Mouse (Mus musculus): ENCODE data around the gene Ubr4. TPM values are rescaled to one million over a fixed set of nuclear protein-coding genes. Genes with fewer than 3 reads are reported as not detected.

Gene Ubr4
- total RNA-seq, 2 experiments from 2014 or later: 94.7 to 125 TPM

DNA sequence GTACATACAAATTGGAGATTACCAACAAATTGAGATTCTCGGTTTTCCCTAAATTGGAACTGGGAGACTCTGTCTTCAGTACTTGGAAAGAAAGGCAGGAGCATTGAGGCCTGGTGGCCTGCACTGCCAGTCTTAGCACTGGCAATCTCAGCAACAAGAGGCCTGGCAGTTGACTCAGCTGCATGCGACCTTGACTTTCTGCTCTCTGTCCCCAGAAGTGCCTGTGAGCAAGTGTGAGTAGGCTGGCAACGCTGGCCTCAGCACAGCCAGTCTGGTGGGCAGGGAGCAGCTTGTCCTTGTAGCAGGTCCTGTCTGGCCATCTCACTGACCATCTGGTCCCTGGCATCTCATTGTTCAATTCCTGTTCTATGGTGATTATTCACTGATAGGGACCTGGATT lies 58.9 kb downstream of the Ubr4 start:
- H3K27ac ChIP-seq: no peak overlapping the region
- intact Hi-C loops (cut with DNase I): no loop called here
- no peak for TF ChIP-seq CTCF (IDR thresholded peaks at IDR 0.05)
- H3K4me3 ChIP-seq: no peak overlapping the region
- no peak for DNase-seq

DNA sequence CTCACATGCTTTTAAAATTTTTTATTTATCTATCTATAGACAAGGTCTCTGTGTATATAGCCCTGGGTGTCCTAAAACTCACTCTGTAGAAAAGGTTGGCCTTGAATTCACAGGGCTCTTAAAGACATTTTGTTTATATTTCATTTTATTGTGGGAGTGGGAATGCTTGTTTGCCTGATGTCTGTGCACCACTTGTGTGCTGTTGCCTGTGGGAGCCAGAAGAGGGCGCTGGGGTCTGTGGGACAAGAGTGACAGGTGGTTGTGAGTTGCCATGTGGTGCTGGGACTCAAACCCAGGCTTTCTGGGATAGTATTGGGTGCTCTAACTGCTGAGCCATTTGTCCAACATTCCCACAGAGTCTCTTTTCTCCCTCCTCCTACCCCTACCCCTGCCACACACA lies 65.5 kb downstream of the Ubr4 start:
- Histone ChIP-seq H3K4me3 (no peak overlapping the region), H3K27ac (no peak overlapping the region)
- no peak for TF ChIP-seq CTCF (IDR thresholded peaks at IDR 0.05)
- intact Hi-C loops (cut with DNase I): no loop called here
- DNase-seq: no peak

DNA sequence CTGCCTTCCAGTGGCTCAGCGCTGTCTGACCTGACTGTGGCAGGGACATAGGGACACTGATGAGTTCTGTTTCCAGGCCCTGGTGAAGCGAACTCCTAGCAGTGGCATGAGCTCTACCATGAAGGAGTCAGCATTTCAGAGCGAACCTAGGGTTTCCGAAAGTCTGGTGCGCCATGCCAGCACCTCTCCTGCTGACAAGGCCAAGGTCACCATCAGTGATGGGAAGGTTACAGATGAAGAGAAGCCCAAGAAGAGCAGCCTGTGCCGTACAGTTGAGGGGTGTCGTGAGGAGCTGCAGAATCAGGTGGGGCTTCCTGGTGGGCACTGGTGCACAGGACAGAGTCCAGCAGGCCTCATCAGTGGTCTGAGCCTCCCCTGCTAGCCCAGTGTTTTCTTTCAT lies 69.2 kb downstream of the Ubr4 start:
- Histone ChIP-seq H3K27ac (no peak overlapping the region), H3K4me3 (no peak overlapping the region)
- no peak for DNase-seq
- TF ChIP-seq CTCF (IDR thresholded peaks at IDR 0.05): no peak
- intact Hi-C loops (cut with DNase I): no loop called here

DNA sequence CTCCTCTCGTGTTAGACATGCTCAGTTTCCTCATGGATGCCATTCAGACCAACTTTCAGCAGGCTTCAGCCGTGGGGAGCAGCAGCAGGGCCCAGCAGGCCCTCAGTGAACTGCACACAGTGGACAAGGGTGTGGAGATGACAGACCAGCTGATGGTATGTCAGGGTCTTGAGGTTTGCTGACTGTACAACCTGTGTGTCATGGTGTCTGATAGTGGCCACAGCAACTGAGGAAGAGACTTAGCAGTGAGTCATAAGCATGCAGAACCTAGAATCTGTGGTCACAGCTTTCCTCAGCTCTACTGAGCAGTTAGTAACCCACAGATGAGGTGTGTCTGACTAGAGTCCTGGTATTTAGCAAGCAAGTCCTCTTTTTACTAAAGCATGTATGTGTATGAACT lies 70.0 kb downstream of the Ubr4 start:
- Histone ChIP-seq H3K4me3 (no peak overlapping the region), H3K27ac (no peak overlapping the region)
- no peak for TF ChIP-seq CTCF (IDR thresholded peaks at IDR 0.05)
- DNase-seq: no peak
- intact Hi-C loops (cut with DNase I): no loop called here

DNA sequence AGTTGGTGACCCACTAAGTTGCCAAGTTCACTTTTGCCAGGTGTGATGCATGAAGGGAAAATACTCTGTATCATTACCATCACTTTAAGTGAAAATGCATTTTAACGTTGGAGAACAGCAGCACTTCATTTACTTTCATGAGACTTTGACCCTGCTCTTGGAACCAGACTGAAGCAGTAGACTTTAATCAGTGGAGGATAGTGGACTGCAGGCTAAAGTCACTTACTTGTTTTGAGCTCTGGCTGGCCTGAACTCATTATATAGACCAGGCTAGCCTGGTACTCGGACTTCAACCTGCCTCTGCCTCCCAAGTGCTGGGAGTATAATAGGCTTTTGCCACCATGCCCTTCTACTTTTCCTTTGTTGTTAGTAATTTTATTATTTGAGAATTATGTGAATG lies 70.9 kb downstream of the Ubr4 start:
- Histone ChIP-seq H3K27ac (no peak overlapping the region), H3K4me3 (no peak overlapping the region)
- no peak for DNase-seq
- intact Hi-C loops (cut with DNase I): no loop called here
- TF ChIP-seq CTCF (IDR thresholded peaks at IDR 0.05): no peak

DNA sequence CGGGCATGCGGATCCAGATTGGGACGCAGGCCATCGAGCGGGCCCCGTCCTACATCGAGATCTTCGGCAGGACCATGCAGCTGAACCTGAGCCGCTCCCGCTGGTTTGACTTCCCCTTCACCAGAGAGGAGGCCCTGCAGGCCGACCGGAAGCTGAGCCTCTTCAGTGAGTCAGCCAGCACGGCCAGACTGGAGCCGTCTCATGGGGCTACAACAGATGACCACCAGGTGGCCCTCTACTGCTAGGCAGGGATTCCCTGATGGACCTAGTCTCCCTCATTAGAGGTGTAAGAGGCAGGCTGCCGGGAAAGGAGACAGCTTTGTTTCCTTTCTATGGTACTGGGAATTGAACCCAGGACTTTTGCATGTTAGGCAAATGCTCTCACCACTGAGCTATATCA lies 77.8 kb downstream of the Ubr4 start:
- peak; percentile 83 for TF ChIP-seq CTCF (IDR thresholded peaks at IDR 0.05)
- DNase-seq: peak; percentile 79
- H3K27ac ChIP-seq: no peak overlapping the region
- no peak overlapping the region for H3K4me3 ChIP-seq
- intact Hi-C loops (cut with DNase I): loop anchor here (5.0 kb wide), 1 partner anchor 33 kb away; no protein-coding TSS in a partner anchor

DNA sequence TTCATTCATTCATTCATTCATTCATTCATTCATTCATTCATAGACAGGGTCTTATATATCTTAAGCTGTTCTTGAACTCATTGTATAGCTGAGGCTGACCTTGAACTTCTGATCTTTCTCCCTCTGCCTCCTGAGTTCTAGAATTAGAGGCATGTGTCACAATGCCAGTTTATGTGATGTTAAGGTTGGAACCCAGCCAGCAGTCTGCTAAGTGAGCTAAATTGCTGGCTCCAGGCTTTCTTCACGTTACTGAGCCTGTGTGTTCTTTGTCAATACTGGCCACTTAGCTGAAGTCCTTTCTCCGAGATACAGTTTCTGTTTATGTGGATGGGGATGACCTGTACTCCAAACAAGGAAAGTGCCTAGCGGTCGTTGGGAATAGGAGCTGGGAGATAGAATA lies 78.5 kb downstream of the Ubr4 start:
- no peak overlapping the region for H3K27ac ChIP-seq

DNA sequence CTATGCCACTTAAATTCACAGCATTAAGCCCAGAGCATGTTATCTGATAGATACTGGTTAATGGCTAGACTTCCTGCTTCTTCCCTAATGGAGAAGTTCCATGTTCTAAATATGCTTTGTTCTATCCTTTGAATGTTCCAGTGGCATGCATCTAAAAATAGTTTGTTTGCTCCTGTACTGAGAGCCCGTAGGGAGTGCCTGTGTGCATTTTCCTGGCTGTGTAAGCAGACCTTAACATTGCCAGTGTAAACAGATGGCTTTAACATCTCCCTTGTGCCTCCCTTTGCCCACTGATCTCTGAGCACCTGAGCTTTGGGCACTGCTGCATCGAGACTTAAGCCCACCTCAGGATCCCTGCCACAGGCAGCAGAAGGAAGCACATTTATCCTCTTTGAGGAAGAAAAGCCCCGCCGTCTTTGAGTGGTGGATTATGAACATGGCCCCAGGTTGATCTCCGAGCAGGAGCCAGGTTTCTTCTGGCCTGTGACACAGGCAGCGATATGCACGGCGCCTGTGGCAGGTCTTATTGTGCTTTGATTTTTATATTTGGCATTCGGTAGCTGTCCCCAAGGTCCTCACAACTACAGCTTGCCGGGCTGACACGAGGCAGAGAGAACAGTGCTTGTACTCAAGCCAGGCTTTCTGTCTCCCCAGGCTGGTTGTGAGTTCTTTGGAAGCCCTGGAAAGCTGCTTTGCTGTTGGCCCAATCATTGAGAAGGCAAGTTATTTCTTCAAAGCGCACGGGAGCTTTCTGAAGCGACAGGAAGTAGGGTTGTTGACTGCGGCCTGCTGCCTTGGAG lies 80.8 kb downstream of the Ubr4 start:
- intact Hi-C loops (cut with DNase I): loop anchor here (5.0 kb wide), 1 partner anchor 36 kb away; no protein-coding TSS in a partner anchor
- no peak for DNase-seq
- Histone ChIP-seq H3K4me3 (no peak overlapping the region), H3K27ac (peak overlapping the region; percentile 76)
- TF ChIP-seq CTCF (IDR thresholded peaks at IDR 0.05): no peak

More for the DNA sequence above, 78.5 kb downstream of the Ubr4 start:
- no peak for DNase-seq
- intact Hi-C loops (cut with DNase I): loop anchor here (5.0 kb wide), 1 partner anchor 34 kb away; no protein-coding TSS in a partner anchor
- TF ChIP-seq CTCF (IDR thresholded peaks at IDR 0.05): no peak
- H3K4me3 ChIP-seq: no peak overlapping the region

DNA sequence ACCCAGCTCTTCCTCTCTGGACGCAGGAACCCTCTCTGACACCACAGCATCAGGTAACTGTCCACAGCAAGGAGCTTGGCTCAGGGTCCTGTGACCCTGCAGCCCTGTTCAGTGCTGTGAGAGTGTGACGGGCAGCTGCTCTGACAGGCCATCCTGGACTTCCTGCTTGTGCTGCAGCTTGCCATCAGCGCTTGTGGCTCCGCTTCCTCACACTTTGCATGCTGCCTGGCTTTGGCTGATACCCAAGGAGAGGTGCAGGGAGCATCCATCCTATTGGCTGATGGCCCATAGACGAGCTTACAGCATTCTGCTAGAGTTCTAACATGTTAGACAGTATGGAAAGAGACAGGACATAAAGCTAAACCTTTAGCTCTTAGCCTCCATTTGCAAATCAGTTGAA lies 88.8 kb downstream of the Ubr4 start:
- H3K27ac ChIP-seq: no peak overlapping the region
- no peak for DNase-seq
- no peak overlapping the region for H3K4me3 ChIP-seq
- intact Hi-C loops (cut with DNase I): loop anchor here (5.0 kb wide), 1 partner anchor 39 kb away; no protein-coding TSS in a partner anchor
- no peak for TF ChIP-seq CTCF (IDR thresholded peaks at IDR 0.05)

DNA sequence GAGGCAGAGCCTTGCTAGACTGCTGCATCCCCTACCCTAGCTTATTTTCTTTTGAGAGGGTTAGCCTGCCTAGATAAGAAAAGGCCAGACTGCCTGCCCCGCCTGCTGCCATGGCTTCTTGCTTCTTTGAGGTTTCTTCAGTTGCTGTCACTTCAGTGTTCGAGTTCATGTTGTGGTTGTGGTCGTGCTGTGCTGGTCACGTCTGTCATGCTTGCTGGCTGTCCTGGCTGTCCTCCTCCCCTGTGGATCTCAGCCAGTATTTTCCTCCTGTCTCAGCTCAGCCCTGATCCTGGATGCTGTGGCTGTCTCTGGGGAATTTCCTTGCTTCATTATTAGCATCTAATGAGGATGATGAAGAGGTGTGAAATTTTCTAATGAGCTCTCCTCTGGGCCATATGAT lies 89.4 kb downstream of the Ubr4 start:
- intact Hi-C loops (cut with DNase I): loop anchor here (5.0 kb wide), 1 partner anchor 40 kb away; no protein-coding TSS in a partner anchor
- Histone ChIP-seq H3K27ac (no peak overlapping the region), H3K4me3 (no peak overlapping the region)
- no peak for DNase-seq
- no peak for TF ChIP-seq CTCF (IDR thresholded peaks at IDR 0.05)

DNA sequence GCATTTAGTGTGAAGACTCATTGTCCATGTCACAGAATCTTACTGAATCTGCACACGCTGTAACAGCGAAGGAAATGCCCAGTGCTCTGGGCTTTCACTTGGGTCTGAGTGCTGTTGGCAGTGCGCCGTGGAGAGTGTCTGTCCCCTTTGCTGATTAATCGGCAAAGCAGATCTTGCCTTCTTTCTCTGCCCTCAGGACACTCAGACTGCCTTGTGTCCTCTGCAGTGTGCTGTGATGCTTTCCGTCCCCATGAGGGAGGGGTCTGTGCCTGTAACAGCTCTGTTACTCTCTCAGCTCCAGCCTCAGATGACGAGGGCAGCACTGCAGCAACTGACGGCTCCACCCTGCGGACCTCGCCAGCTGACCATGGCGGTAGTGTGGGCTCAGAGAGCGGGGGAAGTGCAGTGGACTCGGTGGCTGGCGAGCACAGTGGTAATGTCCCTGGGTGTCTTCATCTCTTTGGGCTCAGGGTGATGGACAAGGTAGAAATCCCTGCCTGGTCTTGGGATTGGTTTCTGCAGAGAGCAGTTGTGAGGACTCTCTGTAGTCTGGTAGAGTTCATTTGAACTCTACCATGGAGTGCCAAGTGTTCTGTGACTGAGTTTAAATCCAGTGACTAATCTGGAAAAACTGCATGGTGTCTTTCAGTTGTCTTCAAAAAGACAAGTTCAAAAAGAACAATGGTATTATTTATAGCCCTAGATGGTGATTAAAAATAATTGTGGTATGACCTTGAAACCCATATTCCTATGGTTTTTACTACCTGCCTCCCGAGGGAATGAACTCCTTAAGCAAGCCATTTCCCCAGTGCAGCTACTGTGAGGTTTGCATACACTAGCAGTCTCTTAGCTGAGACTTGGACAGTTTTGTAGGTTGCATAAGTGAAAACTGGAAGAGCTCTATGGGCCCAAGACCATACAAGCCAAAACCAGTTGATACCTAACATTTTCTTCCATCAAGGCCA lies 90.3 kb downstream of the Ubr4 start:
- TF ChIP-seq CTCF (IDR thresholded peaks at IDR 0.05): no peak
- H3K4me3 ChIP-seq: no peak overlapping the region
- intact Hi-C loops (cut with DNase I): loop anchor here (5.0 kb wide), 1 partner anchor 40 kb away; no protein-coding TSS in a partner anchor
- no peak for DNase-seq
- H3K27ac ChIP-seq: no peak overlapping the region

DNA sequence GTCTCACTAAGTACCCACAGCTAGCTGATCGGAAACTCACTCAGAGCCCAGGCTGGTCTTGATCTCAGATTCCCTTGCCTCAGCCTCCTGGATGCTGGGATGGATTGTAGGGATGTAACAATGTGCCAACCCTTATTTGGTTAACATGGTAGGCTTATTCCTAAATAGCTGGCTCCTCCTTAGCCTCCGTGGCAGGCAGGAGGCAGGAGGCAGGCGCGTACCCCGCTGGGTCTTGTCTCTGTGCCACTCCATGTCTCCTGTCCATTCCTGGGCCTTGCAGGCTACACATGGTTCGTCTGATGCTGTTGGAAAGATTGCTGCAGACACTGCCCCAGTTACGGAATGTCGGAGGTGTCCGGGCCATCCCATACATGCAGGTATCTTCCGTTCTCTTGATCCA lies 91.9 kb downstream of the Ubr4 start:
- TF ChIP-seq CTCF (IDR thresholded peaks at IDR 0.05): no peak
- Histone ChIP-seq H3K27ac (no peak overlapping the region), H3K4me3 (no peak overlapping the region)
- intact Hi-C loops (cut with DNase I): loop anchor here (5.0 kb wide), 1 partner anchor 42 kb away; no protein-coding TSS in a partner anchor
- no peak for DNase-seq

DNA sequence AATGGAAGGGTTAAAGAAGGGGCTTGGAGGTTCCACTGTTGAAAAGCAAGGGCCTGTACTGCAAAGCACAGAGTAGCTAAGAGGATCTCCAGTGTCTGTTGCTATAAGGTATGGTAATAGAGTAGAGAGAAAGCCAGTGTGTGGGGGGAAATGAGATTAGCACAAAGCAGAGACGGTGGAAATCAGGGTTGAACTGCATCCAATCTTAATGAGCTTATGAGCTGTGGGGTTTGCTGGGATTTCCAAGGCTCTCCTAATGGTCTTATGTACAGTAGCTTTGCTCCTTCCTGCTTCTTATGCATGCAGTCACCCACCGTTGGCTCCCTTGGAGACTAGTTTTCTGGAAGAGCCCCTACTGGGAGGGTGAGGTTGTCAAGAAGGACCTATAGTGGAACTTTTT lies 93.8 kb downstream of the Ubr4 start:
- TF ChIP-seq CTCF (IDR thresholded peaks at IDR 0.05): no peak
- Histone ChIP-seq H3K27ac (no peak overlapping the region), H3K4me3 (no peak overlapping the region)
- intact Hi-C loops (cut with DNase I): no loop called here
- no peak for DNase-seq

All from gastrocnemius, adult 2 months (tissue).